Mouse (Mus musculus): ENCODE data around the gene Stk26. TPM values are rescaled to one million over a fixed set of nuclear protein-coding genes. Genes with fewer than 3 reads are reported as not detected.
A peak's percentile ranks its signal among the peaks of the same experiment; 100 is the strongest.

The Stk26 gene
- polyA plus RNA-seq (2012; ENCODE audit: insufficient read depth, low replicate concordance) = 3.5 and 3.7 TPM in 2 replicates

- H3K4me1 ChIP-seq = peaks cover 15% of the 10 kb centered on the region
- H3K9me3 ChIP-seq = no peaks in the 10 kb centered on the region
- no peaks in the 10 kb centered on the region for H3K36me3 ChIP-seq (replicated peaks; ENCODE audit: low read length)
- TF ChIP-seq GATA1 (IDR thresholded peaks at IDR 0.05; ENCODE audit: borderline replicate concordance, low read length) = no peak
- no peak for TF ChIP-seq FLI1 (IDR thresholded peaks at IDR 0.05; ENCODE audit: low read length)
- H3K27me3 ChIP-seq (replicated peaks) = peaks cover 15% of the 10 kb centered on the region
- H3K4me3 ChIP-seq (replicated peaks) = peak within 1 kb of the TSS; percentile 94
Observed at GRCm38 (mm10) chrX:50840847-50841560, at the start of gene Stk26. Stk26 (plus strand) TSS chrX:50841047.

GRCm38 (mm10) chrX:50793005-50793680, 47.7 kb upstream of the Stk26 start:
- Histone ChIP-seq H3K9me3 (no peaks in the 10 kb centered on the region), H3K27me3 (replicated peaks) (peaks cover 27% of the 10 kb centered on the region), H3K36me3 (replicated peaks; ENCODE audit: low read length) (no peaks in the 10 kb centered on the region), H3K4me1 (peaks cover 22% of the 10 kb centered on the region), H3K4me3 (replicated peaks) (no peak overlapping the region)
- TF ChIP-seq GATA1 (IDR thresholded peaks at IDR 0.05; ENCODE audit: borderline replicate concordance, low read length) (no peak), FLI1 (IDR thresholded peaks at IDR 0.05; ENCODE audit: low read length) (no peak)

GRCm38 (mm10) chrX:50797798-50798197, 43.0 kb upstream of the Stk26 start:
- H3K9me3 ChIP-seq = no peaks in the 10 kb centered on the region
- H3K27me3 ChIP-seq (replicated peaks) = peaks cover 28% of the 10 kb centered on the region
- H3K36me3 ChIP-seq (replicated peaks; ENCODE audit: low read length) = no peaks in the 10 kb centered on the region
- H3K4me1 ChIP-seq = peaks cover 22% of the 10 kb centered on the region
- TF ChIP-seq FLI1 (IDR thresholded peaks at IDR 0.05; ENCODE audit: low read length) (no peak), GATA1 (IDR thresholded peaks at IDR 0.05; ENCODE audit: borderline replicate concordance, low read length) (no peak)
- H3K4me3 ChIP-seq (replicated peaks) = no peak overlapping the region

GRCm38 (mm10) chrX:50798571-50798970, 42.3 kb upstream of the Stk26 start:
- Histone ChIP-seq H3K4me3 (replicated peaks) (no peak overlapping the region), H3K36me3 (replicated peaks; ENCODE audit: low read length) (no peaks in the 10 kb centered on the region), H3K27me3 (replicated peaks) (peaks cover 21% of the 10 kb centered on the region), H3K4me1 (peaks cover 16% of the 10 kb centered on the region), H3K9me3 (peaks cover 3% of the 10 kb centered on the region)
- TF ChIP-seq GATA1 (IDR thresholded peaks at IDR 0.05; ENCODE audit: borderline replicate concordance, low read length) (no peak), FLI1 (IDR thresholded peaks at IDR 0.05; ENCODE audit: low read length) (no peak)

- H3K4me3 ChIP-seq (replicated peaks) = no peak overlapping the region
- H3K36me3 ChIP-seq (replicated peaks; ENCODE audit: low read length) = no peaks in the 10 kb centered on the region
- no peak for TF ChIP-seq GATA1 (IDR thresholded peaks at IDR 0.05; ENCODE audit: borderline replicate concordance, low read length)
- no peak for TF ChIP-seq FLI1 (IDR thresholded peaks at IDR 0.05; ENCODE audit: low read length)
- peaks cover 9% of the 10 kb centered on the region for H3K4me1 ChIP-seq
- peaks cover 10% of the 10 kb centered on the region for H3K9me3 ChIP-seq
- peaks cover 13% of the 10 kb centered on the region for H3K27me3 ChIP-seq (replicated peaks)
Observed at GRCm38 (mm10) chrX:50799656-50800188, 41.1 kb upstream of the Stk26 start.

GRCm38 (mm10) chrX:50805654-50806053, 35.2 kb upstream of the Stk26 start:
- no peaks in the 10 kb centered on the region for H3K36me3 ChIP-seq (replicated peaks; ENCODE audit: low read length)
- H3K4me3 ChIP-seq (replicated peaks) = peak overlapping the region; percentile 65
- H3K4me1 ChIP-seq = peaks cover 12% of the 10 kb centered on the region
- peaks cover 10% of the 10 kb centered on the region for H3K9me3 ChIP-seq
- H3K27me3 ChIP-seq (replicated peaks) = peaks cover 12% of the 10 kb centered on the region
- TF ChIP-seq GATA1 (IDR thresholded peaks at IDR 0.05; ENCODE audit: borderline replicate concordance, low read length) (no peak), FLI1 (IDR thresholded peaks at IDR 0.05; ENCODE audit: low read length) (no peak)

- Histone ChIP-seq H3K27me3 (replicated peaks) (peaks cover 24% of the 10 kb centered on the region), H3K36me3 (replicated peaks; ENCODE audit: low read length) (no peaks in the 10 kb centered on the region), H3K9me3 (no peaks in the 10 kb centered on the region), H3K4me3 (replicated peaks) (no peak overlapping the region), H3K4me1 (peaks cover 20% of the 10 kb centered on the region)
- TF ChIP-seq FLI1 (IDR thresholded peaks at IDR 0.05; ENCODE audit: low read length) (no peak), GATA1 (IDR thresholded peaks at IDR 0.05; ENCODE audit: borderline replicate concordance, low read length) (no peak)
Observed at GRCm38 (mm10) chrX:50823856-50824255, 17.0 kb upstream of the Stk26 start.

- H3K4me1 ChIP-seq = peaks cover 10% of the 10 kb centered on the region
- no peaks in the 10 kb centered on the region for H3K9me3 ChIP-seq
- no peaks in the 10 kb centered on the region for H3K36me3 ChIP-seq (replicated peaks; ENCODE audit: low read length)
- peak overlapping the region; percentile 89 for H3K4me3 ChIP-seq (replicated peaks)
- TF ChIP-seq GATA1 (IDR thresholded peaks at IDR 0.05; ENCODE audit: borderline replicate concordance, low read length) (no peak), FLI1 (IDR thresholded peaks at IDR 0.05; ENCODE audit: low read length) (no peak)
- H3K27me3 ChIP-seq (replicated peaks) = peaks cover 2% of the 10 kb centered on the region
Observed at GRCm38 (mm10) chrX:50835592-50835991, 5.3 kb upstream of the Stk26 start.

- H3K4me3 ChIP-seq (replicated peaks) = peak overlapping the region; percentile 89
Observed at GRCm38 (mm10) chrX:50836029-50836691, 4.7 kb upstream of the Stk26 start.

More at GRCm38 (mm10) chrX:50836029-50836691, 4.7 kb upstream of the Stk26 start:
- TF ChIP-seq GATA1 (IDR thresholded peaks at IDR 0.05; ENCODE audit: borderline replicate concordance, low read length) = no peak
- TF ChIP-seq FLI1 (IDR thresholded peaks at IDR 0.05; ENCODE audit: low read length) = no peak
- Histone ChIP-seq H3K4me1 (peaks cover 13% of the 10 kb centered on the region), H3K36me3 (replicated peaks; ENCODE audit: low read length) (no peaks in the 10 kb centered on the region), H3K9me3 (no peaks in the 10 kb centered on the region), H3K27me3 (replicated peaks) (peaks cover 6% of the 10 kb centered on the region)

Data from megakaryocyte, embryonic 14.5 days (primary cell).